Mouse (Mus musculus) C3H10T1/2 (cell line): ENCODE data around the gene Thsd7a. TPM values are rescaled to one million over a fixed set of nuclear protein-coding genes. Genes with fewer than 3 reads are reported as not detected.

Source experiments
- polyA plus RNA-seq, 2 experiments: library from polyadenylated mRNA; unstranded; fragments of >200 nt; fragmentation: generic; extraction: Trizol; gene quantifications; one replicate each; pipeline ENCODE4 v1.2.1; 2012; ENCODE audit warnings: missing spikeins in 2 of 2

Thsd7a gene
- polyA plus RNA-seq = 1 to 10 TPM in 1 of 2 experiments, under 1 TPM in 1; 0.73 to 6.7 TPM

DNA sequence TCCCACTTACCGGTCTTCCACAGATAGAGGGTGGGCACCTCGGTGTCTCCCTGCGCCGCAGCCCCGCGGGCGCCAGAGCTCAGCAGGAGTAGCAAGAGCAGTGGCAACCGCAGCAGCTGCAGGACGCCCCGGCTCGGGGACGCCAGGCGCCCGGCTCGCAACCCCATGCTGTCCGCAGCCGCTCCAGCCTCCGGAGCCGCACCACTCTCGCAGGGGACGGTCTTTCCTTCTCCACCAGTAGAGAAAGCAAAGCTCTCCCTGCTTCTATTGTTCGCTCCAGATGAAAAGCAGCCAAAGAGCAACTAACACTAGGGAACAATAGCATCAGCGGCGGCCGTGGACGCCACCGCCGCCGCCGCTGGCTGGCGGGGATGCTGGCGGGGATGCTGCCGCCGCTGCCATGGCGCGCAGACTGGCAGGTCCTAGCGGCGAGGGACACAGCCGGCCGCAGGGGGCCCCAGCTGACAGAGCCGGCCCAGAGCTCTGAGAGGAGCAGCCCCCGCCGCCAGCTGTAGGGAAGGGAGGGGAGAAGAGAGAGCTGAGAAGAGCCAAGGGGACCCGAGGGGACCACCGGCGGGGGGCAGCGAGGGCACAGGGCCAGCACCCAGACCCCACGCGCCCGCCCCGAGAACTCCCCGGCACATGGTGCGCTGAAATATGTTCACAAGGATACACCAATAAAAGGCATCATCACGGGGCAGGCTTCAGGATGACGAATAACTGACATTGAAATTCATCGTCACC is at the start of gene Thsd7a:
TSS of gene Thsd7a (minus strand) at position 624 of the 744 bp plus-strand sequence.

